Mouse (Mus musculus) cerebellum, adult 9-11 months (tissue): ENCODE data around the gene 1700080E11Rik.
"Not testable (repeated sequence)": the region's sequence is repeated elsewhere in the genome, so short reads cannot be mapped to it uniquely, and the experiment has no call there.

ENCODE experiments used
- DNase-seq: peaks from one replicate; pipeline ENCODE4 v3.0.0; 2022

1700080E11Rik gene

DNA sequence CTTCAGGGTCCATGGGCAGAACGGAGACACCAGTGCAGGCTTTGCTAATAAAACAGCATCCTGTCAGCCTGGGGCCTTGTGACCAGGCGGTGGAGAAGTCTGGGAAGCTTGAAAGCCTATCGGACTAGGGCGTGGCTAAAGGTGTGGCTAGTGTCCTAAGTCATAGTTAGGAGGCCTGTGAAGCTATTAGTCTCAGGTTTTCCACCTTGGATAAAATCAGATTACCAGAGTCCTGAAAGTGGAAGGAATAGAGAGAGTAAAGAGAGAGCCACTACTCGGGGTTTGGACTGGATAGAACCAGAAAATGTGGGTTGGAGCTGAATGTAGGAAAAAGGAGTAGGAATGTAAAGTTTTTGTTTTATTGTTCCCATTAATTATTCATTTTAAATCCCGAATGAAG is at the start of gene 1700080E11Rik:
TSS of gene 1700080E11Rik (minus strand) at position 101 of the 400 bp plus-strand sequence.
- DNase-seq: no peak

DNA sequence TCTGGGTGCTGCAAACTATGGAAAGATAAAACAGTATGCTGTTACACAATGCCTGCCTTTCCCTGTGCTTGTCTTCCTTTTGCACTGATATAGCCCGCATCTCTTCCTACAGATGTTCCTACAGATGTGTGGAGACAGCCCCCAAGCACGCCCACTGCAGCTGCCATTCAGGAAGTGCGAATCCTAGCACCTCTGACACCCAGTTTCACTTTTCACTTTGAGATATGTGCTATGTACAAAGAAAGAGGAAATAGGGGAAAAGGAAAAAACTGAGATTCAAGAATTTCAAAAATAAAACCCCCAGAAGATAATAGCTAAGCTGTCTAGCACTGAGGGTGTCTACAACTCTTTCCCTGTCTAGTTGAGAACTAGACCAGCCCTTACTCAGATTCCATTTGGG is 41.8 kb upstream of the 1700080E11Rik start:
- DNase-seq: no peak

DNA sequence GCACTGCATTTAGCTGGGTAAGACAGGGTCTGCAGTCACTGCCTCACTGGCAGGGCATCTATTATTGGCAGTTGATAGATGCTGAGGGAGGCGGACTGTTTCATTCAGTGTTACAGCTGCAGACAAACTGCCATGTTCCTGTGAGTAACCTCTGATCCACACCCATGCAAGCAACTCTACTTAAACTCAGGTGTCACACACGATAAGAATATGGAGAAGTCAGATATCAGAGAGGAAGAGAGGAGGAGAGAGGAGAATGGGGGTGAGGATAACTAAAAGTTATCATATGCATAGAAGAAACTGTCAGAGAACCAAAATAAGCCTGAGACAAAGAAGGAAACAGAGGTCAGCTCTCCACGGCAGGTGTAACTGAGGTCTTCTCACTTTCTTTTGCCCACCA is 37.5 kb upstream of the 1700080E11Rik start:
- DNase-seq: no peak

DNA sequence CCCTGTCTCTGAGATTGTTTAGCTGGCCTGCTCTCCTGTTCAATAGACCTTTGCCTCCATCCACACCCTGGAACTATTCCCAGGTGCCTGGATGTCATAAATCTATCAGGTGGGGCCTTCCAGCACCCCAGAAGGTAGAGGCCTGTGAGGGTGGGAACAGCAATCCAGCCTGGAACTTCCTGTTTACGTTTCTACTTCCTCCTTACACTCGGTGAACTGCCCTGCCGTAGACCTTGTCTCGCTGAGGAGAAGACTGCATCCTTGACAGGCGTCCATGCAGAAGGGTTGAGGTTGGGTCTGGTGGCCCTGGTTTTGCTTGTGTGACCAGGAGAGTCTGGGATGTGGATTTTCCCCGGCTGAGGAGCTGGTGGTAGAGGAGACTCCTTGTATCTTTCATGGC is 5.7 kb downstream of the 1700080E11Rik start:
- DNase-seq: no peak

DNA sequence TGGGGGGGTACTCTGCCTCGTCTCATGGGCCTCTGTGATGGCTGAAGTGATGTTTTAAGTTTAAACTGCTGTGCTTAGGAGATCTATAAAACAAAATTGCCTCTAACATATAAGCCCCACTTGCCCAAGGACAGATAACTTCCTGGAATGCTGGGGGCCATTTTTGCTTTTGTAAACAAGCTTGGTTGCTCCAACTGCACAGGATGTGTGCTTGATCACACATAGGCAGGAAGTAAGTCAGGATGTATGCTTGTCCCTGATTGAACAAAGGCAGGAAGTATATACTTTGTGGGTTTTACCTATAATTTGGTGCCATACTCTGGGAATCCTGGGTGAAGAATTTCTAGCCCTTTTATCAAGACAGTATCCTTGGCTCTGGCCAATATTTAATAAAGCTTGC is 8.5 kb downstream of the 1700080E11Rik start:
- no peak for DNase-seq

DNA sequence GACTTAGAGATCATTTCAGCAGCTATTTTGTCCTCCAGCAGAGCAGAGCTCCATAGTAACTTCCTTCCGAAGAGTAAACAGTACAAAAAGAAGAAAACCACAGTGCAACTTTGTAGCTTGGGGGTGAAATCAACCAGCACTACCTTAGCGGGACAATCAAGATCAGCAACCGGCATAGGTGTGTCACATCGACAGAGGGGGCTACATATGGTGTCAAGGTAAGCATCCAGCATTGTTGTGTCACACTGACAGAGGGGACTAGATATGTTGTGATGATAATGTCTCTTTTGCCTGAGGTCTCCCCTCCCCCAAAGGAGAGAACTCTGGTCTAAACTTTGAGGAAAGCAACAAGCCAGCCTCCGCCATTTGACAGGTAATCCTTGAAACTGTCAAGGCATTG is 10.4 kb downstream of the 1700080E11Rik start:
- DNase-seq: no peak

DNA sequence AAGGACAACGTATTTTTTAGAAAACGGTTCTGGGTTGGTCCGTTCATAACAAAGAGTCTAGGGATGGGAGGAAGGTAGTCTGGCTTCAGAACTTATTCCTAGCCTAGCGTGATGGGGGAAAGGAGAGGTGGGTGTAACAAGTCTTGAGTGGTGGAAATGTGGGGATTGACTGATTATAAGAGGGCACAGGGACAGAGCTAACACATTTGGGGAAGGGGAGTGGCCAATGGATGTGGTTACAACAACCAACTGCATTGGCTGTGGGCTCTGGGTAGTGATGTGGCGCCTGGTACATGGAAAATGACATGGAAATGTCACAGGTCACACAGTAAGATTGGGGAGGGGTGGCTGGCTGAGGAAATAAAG is 12.9 kb downstream of the 1700080E11Rik start:
- DNase-seq: no peak

DNA sequence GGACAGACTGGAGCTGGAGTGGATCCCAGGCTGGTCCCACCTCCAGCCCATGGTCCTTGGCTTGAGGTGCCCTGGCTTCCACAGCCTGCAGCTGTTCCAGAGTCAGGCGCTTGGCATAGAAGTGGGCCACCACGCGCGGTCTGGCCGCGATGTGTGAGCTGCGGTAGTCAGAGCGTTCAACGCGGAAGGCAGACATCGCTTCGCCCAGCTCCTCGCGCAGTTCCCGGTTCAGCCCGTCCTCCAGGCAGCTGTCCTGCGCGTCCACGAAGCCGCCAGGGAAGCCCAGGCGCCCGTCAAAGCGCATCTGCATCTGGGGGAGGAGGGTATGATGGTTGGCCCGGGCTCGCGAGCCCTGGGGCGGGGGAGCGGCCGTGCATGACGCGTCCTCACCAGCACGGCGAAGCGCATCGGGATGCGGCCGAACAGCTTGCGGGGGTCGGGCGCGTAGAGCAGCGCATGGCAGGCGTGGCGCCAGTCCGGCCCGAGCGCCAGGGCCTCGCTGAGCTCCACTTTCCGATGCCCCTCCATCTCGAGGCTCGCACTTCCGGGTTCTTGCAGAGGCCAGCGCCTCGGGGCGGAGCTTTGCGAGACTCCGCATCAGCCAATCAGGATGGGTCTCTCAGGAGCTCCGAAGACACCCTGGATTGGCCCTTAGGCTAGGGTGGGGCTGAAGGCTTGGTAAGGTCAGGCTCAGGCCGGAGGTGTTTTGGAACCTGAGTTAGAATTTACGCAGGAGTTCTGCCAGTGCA is 13.5 kb downstream of the 1700080E11Rik start, which contains the start of gene Nudt16:
TSS of gene Nudt16 (minus strand) at position 572 of the 749 bp plus-strand sequence.
- DNase-seq: peak; percentile 94

DNA sequence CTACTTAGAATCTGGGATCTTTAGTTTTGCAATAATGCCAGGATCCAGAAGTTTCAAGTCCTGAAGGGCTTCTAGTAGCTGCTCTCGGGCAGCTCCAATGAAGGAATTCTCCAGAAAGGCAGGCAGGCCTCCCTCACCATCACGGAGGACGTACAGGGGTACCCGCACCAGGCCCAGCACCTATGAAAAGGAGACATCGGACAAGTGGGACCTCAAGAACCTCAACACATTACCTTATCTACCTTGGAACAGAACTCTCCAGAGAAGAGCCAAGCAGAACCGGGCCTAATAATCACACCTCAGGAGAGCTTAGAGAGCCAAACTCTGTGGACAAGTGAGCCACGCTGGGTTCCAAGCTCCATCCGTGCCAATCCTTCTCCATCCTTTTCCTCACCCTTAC is 14.6 kb downstream of the 1700080E11Rik start:
- no peak for DNase-seq

DNA sequence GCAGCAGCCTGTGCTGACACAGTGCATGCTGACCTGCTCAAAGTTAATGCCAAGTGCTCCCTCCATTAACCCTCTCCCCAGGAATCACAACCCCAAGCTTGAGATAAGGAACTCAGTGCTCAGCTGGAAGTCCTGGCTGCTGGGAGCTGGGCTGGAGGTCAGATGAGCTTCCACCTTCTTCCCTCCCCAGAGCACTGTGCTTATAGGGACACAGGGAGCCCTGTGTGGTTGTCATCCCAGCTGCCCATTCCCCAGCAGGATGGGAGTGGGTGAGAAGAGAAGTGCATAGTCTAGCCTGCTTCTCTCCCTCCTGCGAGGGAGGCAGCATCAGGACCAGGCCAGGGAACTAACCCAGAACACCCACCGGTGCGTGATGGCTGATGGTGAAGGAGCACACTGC is 19.7 kb downstream of the 1700080E11Rik start:
- DNase-seq: not testable (repeated sequence)

DNA sequence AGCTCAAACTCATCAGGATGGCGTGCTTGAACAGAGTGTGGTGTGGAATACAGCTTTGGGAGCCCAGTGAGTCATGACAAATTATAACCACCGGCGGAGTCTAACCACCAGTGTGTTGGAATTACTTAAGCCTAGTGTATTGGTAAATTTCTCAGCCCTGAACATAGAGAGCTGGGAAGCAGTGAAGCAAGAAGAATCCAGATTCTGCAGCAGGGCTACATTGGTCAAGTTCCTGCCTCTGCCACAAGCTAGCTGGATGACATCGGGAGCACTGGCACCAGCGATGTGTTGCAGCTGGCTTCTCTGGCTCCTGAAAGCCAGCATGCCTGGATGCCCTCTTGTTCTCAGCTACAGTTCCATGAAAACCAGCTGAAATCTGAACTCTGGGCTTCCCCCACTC is 41.0 kb downstream of the 1700080E11Rik start:
- DNase-seq: no peak

DNA sequence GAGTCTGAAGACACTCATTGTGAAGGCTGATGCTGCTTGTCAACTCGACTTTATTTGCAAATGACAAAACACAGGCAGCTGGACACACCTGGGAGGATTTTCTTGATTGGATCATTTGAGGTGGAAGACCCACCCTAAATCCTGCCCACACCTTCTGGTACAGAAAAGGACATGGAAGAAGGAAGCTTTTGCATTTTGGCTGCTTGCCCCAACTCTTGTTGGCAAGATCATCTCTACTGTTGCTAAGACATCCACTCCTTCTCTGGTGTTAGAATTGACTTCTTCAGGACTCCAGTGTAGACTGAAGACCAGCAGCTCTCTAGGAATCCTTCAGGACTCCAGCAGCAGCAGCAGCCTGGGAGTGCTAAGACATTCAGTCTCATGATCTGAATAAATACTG is 43.0 kb downstream of the 1700080E11Rik start:
- DNase-seq: no peak

DNA sequence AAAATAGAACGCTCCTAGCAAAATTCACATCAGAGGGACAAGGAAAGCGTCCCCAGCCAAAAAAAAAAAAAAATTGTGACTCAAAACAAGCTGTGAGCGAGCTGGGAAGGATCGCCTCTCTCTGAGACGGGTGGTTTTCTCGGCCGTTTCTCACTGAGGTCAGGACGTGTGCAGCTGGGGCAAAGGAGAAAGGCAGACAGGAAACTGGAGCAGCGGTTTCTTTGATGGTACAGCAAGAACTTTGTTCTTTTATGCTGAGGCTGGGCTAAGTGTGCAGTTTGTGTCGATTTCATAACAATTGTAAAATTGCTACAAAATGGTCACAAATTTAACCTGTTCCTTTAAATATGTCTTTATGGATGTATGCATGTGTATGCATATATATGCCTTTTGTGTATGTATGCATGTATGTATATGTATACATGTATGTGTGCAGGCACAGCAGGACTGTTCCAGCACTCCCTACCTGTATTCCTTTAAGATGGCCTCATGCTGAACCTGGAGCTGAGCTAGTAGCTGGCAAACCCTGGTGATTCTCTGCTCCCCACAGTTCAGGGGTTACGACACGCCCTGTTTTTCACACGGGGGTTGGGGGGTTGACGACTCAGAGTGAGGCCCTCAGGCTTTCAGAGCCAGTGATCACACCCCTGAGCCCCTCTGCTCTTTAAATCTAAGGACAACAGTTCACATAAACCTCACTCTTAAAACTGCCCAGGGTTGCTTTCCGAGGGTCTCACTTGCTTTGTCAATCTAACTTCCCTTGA is 43.9 kb downstream of the 1700080E11Rik start:
- no peak for DNase-seq
